Mouse (Mus musculus): ENCODE results near the gene Mmp28.

- TF ChIP-seq MYOG (IDR thresholded peaks at IDR 0.05; ENCODE audit: control insufficient read depth in 1 of 3, insufficient read depth in 1 of 3, insufficient read length in 2 of 3, low read depth in 2 of 3) (no peak), POLR2A (IDR thresholded peaks at IDR 0.05; ENCODE audit: insufficient read length, low read depth) (no peak)
These were observed 13.6 kb downstream of the Mmp28 start for GRCm38 (mm10) chr11:83449298-83449697.
